In genomic region chr2:101797166-101797900, GRCm38 (mm10) we compare ENCODE assay signal across 8 mouse cellular contexts.
DNase-seq lines count a peak whose midpoint lies in the region; ATAC-seq and TF ChIP-seq lines count a peak whose summit lies in the region.

No protein-coding gene starts in this region.

- H3K9ac ChIP-seq in heart, embryonic 16.5 days (ENCODE audit: low read length), result peak overlapping the region; percentile 75

- no peaks in the 10 kb centered on the region for H3K9me3 ChIP-seq in heart, embryonic 16.5 days (replicated peaks; ENCODE audit: control insufficient read depth, low read length)

- peak; percentile 64 for ATAC-seq in heart, embryonic 16.5 days (replicated peaks; ENCODE audit: extremely low read depth, insufficient read depth, low FRiP score)

- H3K36me3 ChIP-seq in heart, embryonic 16.5 days (ENCODE audit: control insufficient read depth, insufficient read depth), result no peaks in the 10 kb centered on the region
- H3K36me3 ChIP-seq in macrophage (ENCODE audit: inconsistent target), result no peaks in the 10 kb centered on the region; the same call in 1 of the 2 replicates
- no peaks in the 10 kb centered on the region for H3K36me3 ChIP-seq in small intestine, adult 2 months (ENCODE audit: control insufficient read depth, insufficient read depth, low read length)

- no peaks in the 10 kb centered on the region for H3K27me3 ChIP-seq in heart, embryonic 16.5 days (ENCODE audit: control insufficient read depth, insufficient read depth, low read length)
- H3K27me3 ChIP-seq in small intestine, adult 2 months (ENCODE audit: control insufficient read depth, insufficient read depth, low read length), result 0 out of 2 replicates have a peak, but pooled peaks cover 3% of the 10 kb centered on the region

- H3K79me2 ChIP-seq in macrophage (ENCODE audit: inconsistent target), result peaks cover 24% of the 10 kb centered on the region; the same call in 1 of the 2 replicates

- peak overlapping the region; percentile 99 for H3K4me2 ChIP-seq in heart, embryonic 16.5 days (ENCODE audit: low read depth, low read length)

- TF ChIP-seq CTCF in small intestine, adult 2 months (IDR thresholded peaks at IDR 0.05; ENCODE audit: extremely low read depth, insufficient read length, insufficient replicate concordance, low read depth, low read length), result no peak

- peak; percentile 22 for DNase-seq in left cerebral cortex, postnatal 4 days
- DNase-seq in left cerebral cortex, postnatal 14 days (ENCODE audit: low spot score in 2 of 2), result no peak
- DNase-seq in embryo, embryonic 11.5 days (ENCODE audit: low read depth, low spot score), result peak; percentile 43
- DNase-seq in kidney, postnatal 10 days, result peak; percentile 74
- DNase-seq in MN1 (ENCODE audit: low spot score), result no peak

- intact Hi-C loops in left cerebral cortex, postnatal 4 days (cut with DNase I), result loop anchor here (5.0 kb wide), 1 partner anchor 75 kb away; no protein-coding TSS in a partner anchor
- intact Hi-C loops in left cerebral cortex, postnatal 14 days (cut with DNase I), result loop anchor here (5.0 kb wide), 3 partner anchors 65 to 90 kb away; no protein-coding TSS in a partner anchor

- TF ChIP-seq POLR2A in small intestine, adult 2 months (IDR thresholded peaks at IDR 0.05; ENCODE audit: low read depth, low read length), result no peak

- H3K27ac ChIP-seq in heart, embryonic 16.5 days (ENCODE audit: low read length), result peak overlapping the region; percentile 62
- H3K27ac ChIP-seq in macrophage, result peak overlapping the region; percentile 49
- H3K27ac ChIP-seq in small intestine, adult 2 months (ENCODE audit: insufficient read depth, low read depth, low read length), result no peak overlapping the region

- under 1% methylated on average over 49 of the region's 49 CpGs for WGBS in heart, embryonic 16.5 days
- 2% methylated on average over 49 of the region's 49 CpGs for WGBS in macrophage (ENCODE audit: missing documents)
- under 1% methylated on average over 49 of the region's 49 CpGs for WGBS in small intestine, adult 2 months

- peak overlapping the region; percentile 55 for H3K4me3 ChIP-seq in heart, embryonic 16.5 days (ENCODE audit: low read length)
- peak overlapping the region; percentile 60 for H3K4me3 ChIP-seq in macrophage (ENCODE audit: inconsistent target)
- H3K4me3 ChIP-seq in small intestine, adult 2 months (ENCODE audit: low read depth, low read length), result peak overlapping the region; percentile 69

- H3K4me1 ChIP-seq in heart, embryonic 16.5 days (ENCODE audit: control insufficient read depth, insufficient read depth, low read length), result peaks cover 5% of the 10 kb centered on the region; the same call in 1 of the 2 replicates
- H3K4me1 ChIP-seq in small intestine, adult 2 months (ENCODE audit: control insufficient read depth, insufficient read depth, insufficient read length, low read length), result peaks cover 3% of the 10 kb centered on the region

Comparison
In these comparisons a context has a peak if more than half of its experiments do, and no peak if none do; other contexts are left out.
1. DNase-seq: peak in left cerebral cortex, postnatal 4 days (single experiment), embryo, embryonic 11.5 days (single experiment) and kidney, postnatal 10 days (single experiment); none in left cerebral cortex, postnatal 14 days (0 of 2) and MN1 (single experiment).
2. Peak in every context shown above with its lines, with median percentiles within 50 percentile points of each other: H3K4me3 ChIP-seq.